Mouse (Mus musculus) embryonic facial prominence, embryonic 15.5 days (tissue): ENCODE data around the gene Cbx5. TPM values are rescaled to one million over a fixed set of nuclear protein-coding genes. Genes with fewer than 3 reads are reported as not detected.
A peak's percentile ranks its signal among the peaks of the same experiment; 100 is the strongest.
"Not testable (repeated sequence)": the region's sequence is repeated elsewhere in the genome, so short reads cannot be mapped to it uniquely, and the experiment has no call there.

Experiments
- ATAC-seq: fragments of 200-750 bp; cut with Nextera tagmentation; 2 replicates; pipeline ENCODE4 v1.8.0; 2017; ENCODE audit warnings: low read depth, moderate TSS enrichment; ENCODE audit not compliant: insufficient number of reproducible peaks, low FRiP score, low TSS enrichment
- H3K27ac ChIP-seq: fragments of 300-500 bp; sonication (generic); replicated peaks from 2 replicates; pipeline ENCODE4 v1.5.1; 2015; ENCODE audit warnings: mild to moderate bottlenecking, inconsistent platforms
- H3K27me3 ChIP-seq: fragments of 300-500 bp; sonication (generic); 2 replicates; pipeline ENCODE4 v1.6.1; 2015; ENCODE audit warnings: inconsistent platforms
- H3K36me3 ChIP-seq: fragments of 300-500 bp; sonication (generic); 2 replicates; pipeline ENCODE4 v1.6.1; 2015; ENCODE audit warnings: mild to moderate bottlenecking, inconsistent platforms
- H3K4me1 ChIP-seq: fragments of 300-500 bp; sonication (generic); 2 replicates; pipeline ENCODE4 v1.6.1; 2015; ENCODE audit warnings: inconsistent platforms
- H3K4me2 ChIP-seq: fragments of 300-500 bp; sonication (generic); replicated peaks from 2 replicates; pipeline ENCODE4 v1.6.1; 2015; ENCODE audit warnings: mild to moderate bottlenecking, inconsistent platforms
- H3K4me3 ChIP-seq: fragments of 300-500 bp; sonication (generic); replicated peaks from 2 replicates; pipeline ENCODE4 v1.5.1; 2015; ENCODE audit warnings: mild to moderate bottlenecking, inconsistent platforms
- H3K9ac ChIP-seq: fragments of 300-500 bp; sonication (generic); 2 replicates; pipeline ENCODE4 v1.6.1; 2015; ENCODE audit warnings: inconsistent platforms
- H3K9me3 ChIP-seq: fragments of 300-500 bp; sonication (generic); replicated peaks from 2 replicates; pipeline ENCODE4 v1.6.1; 2016; ENCODE audit warnings: inconsistent platforms
- WGBS: fragments of 180-500 bp; shearing (Covaris S2); methylation state at CpG from one replicate; pipeline ENCODE4 v1.1.7; 2015; 5-methylcytosine and 5-hydroxymethylcytosine counted together
- polyA plus RNA-seq: library from polyadenylated mRNA; unstranded; fragments of >200 nt; fragmentation: Nextera tagmentation; extraction: Ambion mirVana; gene quantifications from 2 replicates; pipeline ENCODE4 v1.2.1, GENCODE M21; 2015

Cbx5 gene
- polyA plus RNA-seq: 84.3 and 86.2 TPM in 2 replicates

DNA sequence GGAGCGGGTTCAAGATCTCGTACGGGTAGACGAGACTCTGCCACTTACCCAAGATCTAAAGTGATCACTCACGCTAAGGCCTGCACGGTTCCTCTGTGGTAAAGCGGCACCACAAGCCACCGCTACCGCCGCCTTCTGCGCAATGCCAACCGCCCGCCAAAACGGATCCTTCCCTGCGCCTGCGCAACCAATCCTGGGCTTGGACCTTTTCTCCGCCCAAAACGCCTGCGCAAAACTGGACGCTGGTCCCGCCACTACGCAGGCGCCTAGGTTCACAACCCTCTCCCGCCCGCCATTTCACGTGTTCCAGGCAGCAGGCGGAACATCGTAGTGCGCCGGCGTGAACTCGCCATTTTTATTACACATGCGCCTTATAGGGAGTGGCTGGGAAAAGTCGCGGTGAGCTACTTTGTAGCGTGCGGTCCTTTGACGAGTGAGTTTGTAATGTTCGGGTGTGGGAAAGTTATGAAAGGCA, at the start of gene Cbx5:
TSS of gene Cbx5 (minus strand) at position 132 of the 475 bp plus-strand sequence.
- WGBS: under 1% methylated on average over 39 of the region's 39 CpGs
- Histone ChIP-seq H3K27ac (peak within 1 kb of the TSS; percentile 94), H3K4me3 (peak within 1 kb of the TSS; percentile 72), H3K36me3 (peaks cover 35% of the 10 kb centered on the region), H3K4me1 (peaks cover 15% of the 10 kb centered on the region), H3K27me3 (no peaks in the 10 kb centered on the region), H3K9me3 (no peaks in the 10 kb centered on the region), H3K4me2 (peak within 1 kb of the TSS; percentile 73), H3K9ac (peak within 1 kb of the TSS; percentile 75)
- peak; percentile 94 for ATAC-seq

DNA sequence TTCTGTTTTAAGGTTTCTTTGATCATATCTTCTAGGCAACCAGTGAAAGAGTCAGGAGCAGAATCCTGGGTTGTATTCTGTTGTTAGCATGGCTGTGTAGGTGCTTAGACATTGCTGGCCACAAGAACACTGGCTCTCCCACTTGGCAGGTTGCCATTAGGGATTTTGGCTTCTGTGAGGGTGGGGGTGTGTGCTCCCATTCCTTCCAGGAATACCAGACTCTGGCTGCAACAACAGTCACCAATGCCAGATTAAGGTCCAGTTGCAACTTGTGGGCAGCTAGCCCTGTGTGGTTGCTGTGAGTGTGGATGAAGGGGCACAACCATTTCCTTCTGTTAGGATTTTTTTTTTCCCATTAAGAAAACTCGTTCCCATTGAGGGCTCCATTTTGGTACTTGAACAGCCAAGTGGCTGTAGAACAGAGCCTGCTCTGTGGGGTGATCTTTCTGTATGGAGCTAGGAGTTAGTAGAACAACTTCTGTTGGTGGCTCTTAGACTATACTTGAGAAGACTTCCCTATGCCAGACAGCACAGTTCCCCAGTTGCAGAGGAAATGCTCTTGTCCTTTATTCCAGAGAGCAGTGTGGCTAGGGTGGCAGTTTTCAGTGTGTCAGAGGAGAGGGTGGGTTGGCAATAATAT, 46.3 kb upstream of the Cbx5 start:
- Histone ChIP-seq H3K4me3 (no peak overlapping the region), H3K4me1 (peaks cover 27% of the 10 kb centered on the region), H3K36me3 (peaks cover 5% of the 10 kb centered on the region), H3K9ac (no peak overlapping the region), H3K27me3 (no peaks in the 10 kb centered on the region), H3K27ac (peak overlapping the region; percentile 49), H3K4me2 (no peak overlapping the region), H3K9me3 (no peaks in the 10 kb centered on the region)
- ATAC-seq: no peak
- 59% methylated on average over 1 of the region's 1 CpGs for WGBS

- WGBS: 41% methylated on average over 2 of the region's 2 CpGs
- Histone ChIP-seq H3K27ac (no peak overlapping the region), H3K4me3 (no peak overlapping the region), H3K9me3 (no peaks in the 10 kb centered on the region), H3K27me3 (no peaks in the 10 kb centered on the region), H3K9ac (no peak overlapping the region), H3K4me1 (peaks cover 25% of the 10 kb centered on the region), H3K4me2 (no peak overlapping the region), H3K36me3 (no peaks in the 10 kb centered on the region; the same call in 1 of the 2 replicates)
- ATAC-seq: no peak
Observed at GRCm38 (mm10) chr15:103284647-103285046, 45.0 kb upstream of the Cbx5 start.

DNA sequence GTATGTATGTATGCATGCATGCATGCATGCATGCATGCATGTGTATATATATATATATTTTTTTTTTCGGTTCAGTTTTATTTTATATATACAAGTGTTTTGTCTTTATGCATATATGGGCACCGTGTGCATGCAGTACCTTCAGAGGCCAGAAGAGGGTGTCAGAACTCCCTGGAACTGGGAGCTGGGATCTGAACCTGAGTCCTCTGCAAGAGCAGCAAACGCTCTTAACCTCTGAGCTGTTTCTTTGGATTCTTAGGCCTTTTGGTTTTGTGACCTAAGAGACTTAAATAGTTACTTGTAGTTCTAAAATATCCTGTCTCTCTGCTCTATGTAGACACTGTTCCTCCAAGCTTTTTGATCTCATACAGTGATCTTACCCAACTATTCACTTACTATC, 44.5 kb upstream of the Cbx5 start:
- H3K4me2 ChIP-seq: no peak overlapping the region
- peaks cover 19% of the 10 kb centered on the region for H3K4me1 ChIP-seq
- H3K36me3 ChIP-seq: no peaks in the 10 kb centered on the region; the same call in 1 of the 2 replicates
- no peak for ATAC-seq
- H3K9me3 ChIP-seq: no peaks in the 10 kb centered on the region
- H3K4me3 ChIP-seq: no peak overlapping the region
- H3K27ac ChIP-seq: no peak overlapping the region
- no peak overlapping the region for H3K9ac ChIP-seq
- 70% methylated on average over 3 of the region's 3 CpGs for WGBS
- H3K27me3 ChIP-seq: no peaks in the 10 kb centered on the region

GRCm38 (mm10) chr15:103281465-103282205, 42.0 kb upstream of the Cbx5 start:
- Histone ChIP-seq H3K36me3 (no peaks in the 10 kb centered on the region; the same call in 1 of the 2 replicates), H3K4me1 (peaks cover 18% of the 10 kb centered on the region), H3K4me2 (no peak overlapping the region), H3K27me3 (no peaks in the 10 kb centered on the region), H3K9ac (no peak overlapping the region), H3K9me3 (no peaks in the 10 kb centered on the region), H3K4me3 (no peak overlapping the region), H3K27ac (no peak overlapping the region)
- ATAC-seq: no peak
- WGBS: 92% methylated on average over 3 of the region's 3 CpGs

DNA sequence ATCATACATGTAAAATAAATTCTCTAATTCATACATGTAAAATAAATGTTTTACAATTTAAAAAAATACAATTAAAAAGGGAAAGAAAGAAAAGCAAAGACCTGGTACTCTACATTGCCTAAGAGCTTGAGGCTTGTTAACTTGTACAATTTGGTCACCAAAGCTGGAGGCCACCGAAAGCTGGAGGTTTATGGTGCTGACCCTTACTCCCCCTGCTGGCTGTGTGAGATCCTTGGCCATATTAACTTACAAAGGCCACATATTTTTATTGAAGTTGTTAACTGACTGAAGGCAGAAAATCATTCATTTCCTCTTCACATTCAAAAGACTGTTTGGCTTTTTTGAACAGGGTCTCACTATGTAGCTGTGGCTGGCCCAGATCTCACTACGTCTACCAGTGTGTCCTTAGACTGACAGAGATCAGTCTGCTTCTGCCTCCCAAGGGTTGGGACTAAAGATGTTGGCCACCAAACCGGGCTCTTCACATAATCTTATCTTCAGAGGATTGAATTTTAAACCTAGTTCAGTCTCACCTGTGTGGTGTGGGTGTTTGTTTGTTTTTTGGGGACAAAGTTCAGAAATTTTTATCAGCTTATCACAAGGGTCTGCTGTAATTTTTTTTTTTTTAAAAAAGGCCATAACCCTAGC, 41.3 kb upstream of the Cbx5 start:
- no peaks in the 10 kb centered on the region for H3K36me3 ChIP-seq
- no peak overlapping the region for H3K9ac ChIP-seq
- H3K27me3 ChIP-seq: no peaks in the 10 kb centered on the region
- no peak overlapping the region for H3K4me2 ChIP-seq
- H3K27ac ChIP-seq: no peak overlapping the region
- WGBS: 65% methylated on average over 3 of the region's 3 CpGs
- no peak for ATAC-seq
- peaks cover 15% of the 10 kb centered on the region for H3K4me1 ChIP-seq
- no peak overlapping the region for H3K4me3 ChIP-seq
- no peaks in the 10 kb centered on the region for H3K9me3 ChIP-seq

DNA sequence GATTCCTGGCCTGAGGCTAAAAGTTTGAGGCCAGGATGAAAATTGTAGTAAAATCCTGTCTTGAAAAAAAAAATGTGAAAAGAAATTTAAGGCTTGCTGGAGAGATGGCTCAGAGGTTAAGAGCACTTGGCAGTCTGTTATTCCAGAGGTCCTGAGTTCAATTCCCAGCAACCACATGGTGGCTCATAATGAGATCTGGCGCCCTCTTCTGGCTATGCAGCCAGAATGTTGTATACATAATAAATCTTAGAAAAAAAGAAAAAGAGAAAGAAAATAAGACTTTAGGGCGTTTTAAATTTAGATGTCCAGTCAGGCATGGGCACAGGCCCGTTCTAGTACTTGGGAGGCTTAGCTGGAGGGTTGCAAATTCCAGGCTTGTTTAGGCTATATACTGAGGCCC, 40.1 kb upstream of the Cbx5 start:
- Histone ChIP-seq H3K4me1 (peaks cover 3% of the 10 kb centered on the region), H3K9ac (no peak overlapping the region), H3K36me3 (no peaks in the 10 kb centered on the region), H3K27me3 (no peaks in the 10 kb centered on the region), H3K4me2 (no peak overlapping the region), H3K9me3 (no peaks in the 10 kb centered on the region), H3K27ac (no peak overlapping the region), H3K4me3 (no peak overlapping the region)
- 52% methylated on average over 3 of the region's 3 CpGs for WGBS
- ATAC-seq: no peak

DNA sequence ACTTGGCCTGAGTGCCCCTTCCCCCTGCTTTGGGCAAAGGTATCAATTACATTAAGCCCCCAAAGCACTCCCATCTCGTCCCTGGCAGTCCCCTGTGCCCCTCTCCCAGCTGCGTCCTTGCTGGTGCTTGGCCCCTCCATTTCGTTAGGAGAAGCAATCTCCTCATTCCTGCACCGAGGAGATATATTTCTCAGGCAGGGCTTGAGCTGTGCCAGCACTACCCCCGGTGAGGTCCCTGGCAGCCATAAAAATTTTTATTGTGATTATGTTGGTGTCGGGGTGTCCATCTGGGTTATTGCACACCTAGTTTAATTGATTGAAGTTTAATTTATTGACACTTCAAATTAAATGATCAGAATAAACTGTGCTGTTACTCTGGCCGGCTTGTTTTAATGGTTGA, 38.3 kb upstream of the Cbx5 start:
- WGBS: 47% methylated on average over 7 of the region's 7 CpGs
- no peak for ATAC-seq
- no peak overlapping the region for H3K4me3 ChIP-seq
- H3K9ac ChIP-seq: no peak overlapping the region
- H3K27ac ChIP-seq: no peak overlapping the region
- no peaks in the 10 kb centered on the region for H3K27me3 ChIP-seq
- H3K36me3 ChIP-seq: no peaks in the 10 kb centered on the region
- H3K4me1 ChIP-seq: peaks cover 15% of the 10 kb centered on the region
- H3K9me3 ChIP-seq: no peaks in the 10 kb centered on the region
- no peak overlapping the region for H3K4me2 ChIP-seq

DNA sequence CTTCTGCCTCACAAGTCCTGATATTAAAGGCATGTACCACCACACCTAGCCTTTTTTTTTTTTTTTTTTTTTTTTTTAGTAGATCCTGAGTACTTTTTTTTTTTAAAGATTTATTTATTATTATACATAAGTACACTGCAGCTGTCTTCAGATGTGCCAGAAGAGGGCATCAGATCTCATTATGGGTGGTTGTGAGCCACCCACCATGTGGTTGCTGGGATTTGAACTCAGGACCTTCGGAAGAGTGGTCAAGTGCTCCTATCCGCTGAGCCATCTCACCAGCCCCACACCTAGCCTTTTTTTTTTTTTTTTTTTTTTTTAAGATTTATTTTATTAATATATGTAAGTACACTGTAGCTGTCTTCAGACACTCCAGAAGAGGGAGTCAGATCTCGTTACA, 36.3 kb upstream of the Cbx5 start:
- WGBS: 91% methylated on average over 3 of the region's 3 CpGs
- H3K4me3 ChIP-seq, H3K27me3 ChIP-seq, ATAC-seq, H3K9ac ChIP-seq, H3K27ac ChIP-seq, H3K4me2 ChIP-seq, H3K36me3 ChIP-seq, H3K9me3 ChIP-seq: not testable (repeated sequence)
- H3K4me1 ChIP-seq: peaks cover 15% of the 10 kb centered on the region

DNA sequence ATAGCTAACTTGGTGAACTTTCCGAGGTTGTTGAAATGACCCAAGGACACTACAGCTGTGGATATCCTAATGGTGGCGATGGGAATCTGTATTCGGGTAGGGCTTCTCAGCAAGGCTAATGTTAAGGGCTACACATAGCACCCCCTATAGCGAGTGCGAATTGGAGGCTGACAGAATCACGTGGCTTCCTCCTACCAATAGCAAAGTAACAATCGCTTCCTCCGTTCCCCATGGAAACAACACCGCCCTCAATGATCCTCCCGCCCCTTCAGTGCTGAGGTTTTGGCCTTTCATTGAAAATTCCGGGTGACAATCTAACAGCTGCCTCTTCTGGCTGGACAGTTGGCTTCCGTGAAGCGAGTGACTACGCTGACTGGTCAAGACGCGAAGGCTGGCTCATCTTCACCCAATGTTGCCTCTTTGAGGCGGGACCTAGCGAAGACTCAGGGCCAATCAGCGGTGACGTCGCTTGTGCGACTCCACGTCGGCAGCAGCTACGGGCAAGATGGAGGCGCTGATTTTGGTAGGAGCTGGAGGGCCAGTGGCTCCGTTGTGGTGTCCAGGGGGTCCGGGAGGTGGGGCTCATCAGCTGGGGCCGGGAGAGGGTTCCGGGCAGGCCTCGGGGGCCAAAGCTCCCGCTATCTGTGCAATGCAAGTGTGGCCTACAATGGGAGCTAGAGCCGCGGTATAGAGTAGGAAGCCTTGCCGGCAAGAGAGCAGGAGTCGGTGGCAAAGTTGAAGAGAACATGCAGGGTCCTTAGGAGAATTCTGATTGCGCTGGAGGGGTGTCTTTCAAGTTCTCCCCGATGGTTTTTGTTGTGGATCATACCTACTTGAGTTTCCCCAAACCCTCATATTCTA, 33.0 kb upstream of the Cbx5 start, which contains the start of gene Copz1:
TSS of gene Copz1 (plus strand) at position 296 of the 861 bp plus-strand sequence.
- H3K27ac ChIP-seq: peak within 1 kb of the TSS; percentile 75
- peak within 1 kb of the TSS; percentile 99 for H3K9ac ChIP-seq
- WGBS: under 1% methylated on average over 38 of the region's 38 CpGs

More for the DNA sequence above, 33.0 kb upstream of the Cbx5 start, which contains the start of gene Copz1:
- Histone ChIP-seq H3K4me2 (peak within 1 kb of the TSS; percentile 64), H3K4me1 (peaks cover 15% of the 10 kb centered on the region), H3K9me3 (no peaks in the 10 kb centered on the region), H3K36me3 (no peaks in the 10 kb centered on the region), H3K4me3 (peak within 1 kb of the TSS; percentile 91), H3K27me3 (no peaks in the 10 kb centered on the region)
- ATAC-seq: peak; percentile 99
